Mouse (Mus musculus) myocyte (in vitro differentiated cells): ENCODE data around the gene Mogat2. TPM values are rescaled to one million over a fixed set of nuclear protein-coding genes. Genes with fewer than 3 reads are reported as not detected.

ENCODE experiments used
- H3K27me3 ChIP-seq: one replicate; pipeline ENCODE4 v1.6.1; 2011; ENCODE audit not compliant: control insufficient read depth, insufficient read depth, insufficient read length
- H3K36me3 ChIP-seq: one replicate; pipeline ENCODE4 v1.6.1; 2011; ENCODE audit not compliant: control insufficient read depth, insufficient read depth
- H3K4me2 ChIP-seq: one replicate; pipeline ENCODE4 v1.6.1; 2011; ENCODE audit warnings: low read depth, control low read depth
- H3K4me3 ChIP-seq: one replicate; pipeline ENCODE4 v1.5.1; 2011; ENCODE audit warnings: mild to moderate bottlenecking, control low read depth, moderate library complexity
- H3K79me2 ChIP-seq: one replicate; pipeline ENCODE4 v1.6.1; 2011; ENCODE audit not compliant: control insufficient read depth, insufficient read depth
- H3ac ChIP-seq: one replicate; pipeline ENCODE4 v1.6.1; 2011; ENCODE audit not compliant: control insufficient read depth, insufficient read length
- CEBPB ChIP-seq: IDR thresholded peaks from 2 replicates; pipeline ENCODE4 v1.6.1; 2011; ENCODE audit warnings: mild to moderate bottlenecking, moderate library complexity; ENCODE audit not compliant: poor library complexity, insufficient read depth, severe bottlenecking
- E2F4 ChIP-seq: IDR thresholded peaks from one replicate; pipeline ENCODE4 v1.6.1; 2011; ENCODE audit warnings: mild to moderate bottlenecking, control low read depth, moderate library complexity; ENCODE audit not compliant: insufficient read depth
- MAX ChIP-seq: IDR thresholded peaks from one replicate; pipeline ENCODE4 v1.6.1; 2011; ENCODE audit warnings: low read depth, mild to moderate bottlenecking, control low read depth
- MYOD1 ChIP-seq, 3 experiments: IDR thresholded peaks; one replicate each; pipeline ENCODE4 v1.6.1; 2011; ENCODE audit warnings: control low read depth in 2 of 3, low read depth in 2 of 3, mild to moderate bottlenecking in 2 of 3, moderate library complexity in 1 of 3; ENCODE audit not compliant: insufficient read length in 2 of 3, control insufficient read depth in 1 of 3
- MYOG ChIP-seq, 3 experiments: IDR thresholded peaks; one replicate each; pipeline ENCODE4 v1.6.1; 2011; ENCODE audit warnings: control low read depth in 2 of 3, low read depth in 2 of 3, mild to moderate bottlenecking in 2 of 3; ENCODE audit not compliant: insufficient read length in 2 of 3, control insufficient read depth in 1 of 3, insufficient read depth in 1 of 3
- POLR2A ChIP-seq: IDR thresholded peaks from one replicate; pipeline ENCODE4 v1.6.1; 2011; ENCODE audit warnings: low read depth, mild to moderate bottlenecking, control low read depth, moderate library complexity; ENCODE audit not compliant: insufficient read length
- POLR2AphosphoS2 ChIP-seq: IDR thresholded peaks from one replicate; pipeline ENCODE4 v1.6.1; 2011; ENCODE audit warnings: low read depth, control low read depth; ENCODE audit not compliant: insufficient read length
- REST ChIP-seq: IDR thresholded peaks from one replicate; pipeline ENCODE4 v1.6.1; 2011; ENCODE audit warnings: mild to moderate bottlenecking, control low read depth, moderate library complexity; ENCODE audit not compliant: insufficient read depth, insufficient read length
- SRF ChIP-seq: IDR thresholded peaks from one replicate; pipeline ENCODE4 v1.6.1; 2011; ENCODE audit warnings: low read depth; ENCODE audit not compliant: control insufficient read depth, insufficient read length
- TCF12 ChIP-seq: IDR thresholded peaks from one replicate; pipeline ENCODE4 v1.6.1; 2011; ENCODE audit warnings: mild to moderate bottlenecking, control low read depth; ENCODE audit not compliant: poor library complexity, insufficient read depth, severe bottlenecking
- TCF3 ChIP-seq: IDR thresholded peaks from one replicate; pipeline ENCODE4 v1.6.1; 2011; ENCODE audit warnings: low read depth, control low read depth; ENCODE audit not compliant: insufficient read length
- USF1 ChIP-seq: IDR thresholded peaks from one replicate; pipeline ENCODE4 v1.6.1; 2011; ENCODE audit warnings: low read depth, mild to moderate bottlenecking, control low read depth, moderate library complexity
- polyA plus RNA-seq: library from polyadenylated mRNA; unstranded; fragments of >200 nt; fragmentation: generic; extraction: Trizol; gene quantifications from one replicate; pipeline ENCODE4 v1.2.1, GENCODE M21; 2012; ENCODE audit warnings: missing spikeins

Mogat2 gene
- polyA plus RNA-seq, 1 experiment, result 1.9 TPM

- no peaks in the 10 kb centered on the region for H3K79me2 ChIP-seq
- no peak overlapping the region for H3K4me2 ChIP-seq
- no peak for TF ChIP-seq POLR2AphosphoS2
- no peak overlapping the region for H3ac ChIP-seq
- H3K36me3 ChIP-seq, result no peaks in the 10 kb centered on the region
- peaks cover 4% of the 10 kb centered on the region for H3K27me3 ChIP-seq
- no peak overlapping the region for H3K4me3 ChIP-seq
Observed at GRCm38 (mm10) chr7:99202163-99202562, 36.3 kb downstream of the Mogat2 start.

- TF ChIP-seq TCF3 (no peak), SRF (no peak), E2F4 (no peak), REST (no peak), MYOD1 (IDR thresholded peaks at IDR 0.05; ENCODE audit: control insufficient read depth in 1 of 3, insufficient read length in 2 of 3, low read depth in 2 of 3) (no peak), USF1 (no peak), MAX (no peak)
- Histone ChIP-seq H3ac (no peak overlapping the region), H3K36me3 (no peaks in the 10 kb centered on the region), H3K27me3 (peaks cover 4% of the 10 kb centered on the region), H3K4me3 (no peak overlapping the region), H3K79me2 (no peaks in the 10 kb centered on the region), H3K4me2 (no peak overlapping the region)
Observed at GRCm38 (mm10) chr7:99200290-99200689, 38.1 kb downstream of the Mogat2 start.

- no peak overlapping the region for H3K4me3 ChIP-seq
- no peaks in the 10 kb centered on the region for H3K36me3 ChIP-seq
- TF ChIP-seq TCF12, result no peak
- TF ChIP-seq POLR2A, result no peak
- no peak for TF ChIP-seq MYOG (IDR thresholded peaks at IDR 0.05; ENCODE audit: control insufficient read depth in 1 of 3, insufficient read depth in 1 of 3, insufficient read length in 2 of 3, low read depth in 2 of 3)
- TF ChIP-seq USF1, result no peak
- TF ChIP-seq TCF3, result no peak
- TF ChIP-seq POLR2AphosphoS2, result no peak
- TF ChIP-seq CEBPB, result no peak
- TF ChIP-seq E2F4, result no peak
- TF ChIP-seq MYOD1 (IDR thresholded peaks at IDR 0.05; ENCODE audit: control insufficient read depth in 1 of 3, insufficient read length in 2 of 3, low read depth in 2 of 3), result no peak
- no peak for TF ChIP-seq SRF
- TF ChIP-seq MAX, result no peak
- no peak for TF ChIP-seq REST
- peaks cover 4% of the 10 kb centered on the region for H3K27me3 ChIP-seq
- H3ac ChIP-seq, result no peak overlapping the region
- no peaks in the 10 kb centered on the region for H3K79me2 ChIP-seq
- no peak overlapping the region for H3K4me2 ChIP-seq
Observed at GRCm38 (mm10) chr7:99199451-99200175, 38.8 kb downstream of the Mogat2 start.

DNA sequence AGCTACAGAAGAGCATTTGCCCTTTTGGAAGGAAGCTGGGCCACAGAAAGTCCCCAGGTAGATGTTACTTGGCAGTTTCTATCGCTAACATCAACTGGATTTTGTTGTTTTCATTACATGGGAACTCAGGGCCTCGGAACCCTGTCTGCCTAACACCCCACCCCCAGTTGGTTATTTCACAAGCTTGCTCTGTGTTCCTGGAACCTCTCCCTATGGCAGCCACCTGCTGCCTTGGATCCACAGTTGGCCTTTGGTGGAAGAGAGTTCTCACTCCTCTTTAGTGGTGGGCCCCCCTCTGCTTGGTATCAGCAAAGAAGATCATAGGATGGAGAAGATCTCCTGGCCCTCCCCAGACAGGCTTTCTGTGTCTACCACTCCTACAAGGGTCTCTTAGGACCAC lies 39.6 kb downstream of the Mogat2 start:
- TF ChIP-seq MAX (no peak), POLR2A (no peak), MYOD1 (IDR thresholded peaks at IDR 0.05; ENCODE audit: control insufficient read depth in 1 of 3, insufficient read length in 2 of 3, low read depth in 2 of 3) (no peak), E2F4 (no peak), POLR2AphosphoS2 (no peak), CEBPB (no peak), TCF3 (no peak), SRF (no peak), MYOG (IDR thresholded peaks at IDR 0.05; ENCODE audit: control insufficient read depth in 1 of 3, insufficient read depth in 1 of 3, insufficient read length in 2 of 3, low read depth in 2 of 3) (no peak), TCF12 (no peak), USF1 (no peak), REST (no peak)
- Histone ChIP-seq H3K79me2 (no peaks in the 10 kb centered on the region), H3K4me2 (no peak overlapping the region), H3K27me3 (peaks cover 4% of the 10 kb centered on the region), H3K4me3 (no peak overlapping the region), H3ac (no peak overlapping the region), H3K36me3 (no peaks in the 10 kb centered on the region)

DNA sequence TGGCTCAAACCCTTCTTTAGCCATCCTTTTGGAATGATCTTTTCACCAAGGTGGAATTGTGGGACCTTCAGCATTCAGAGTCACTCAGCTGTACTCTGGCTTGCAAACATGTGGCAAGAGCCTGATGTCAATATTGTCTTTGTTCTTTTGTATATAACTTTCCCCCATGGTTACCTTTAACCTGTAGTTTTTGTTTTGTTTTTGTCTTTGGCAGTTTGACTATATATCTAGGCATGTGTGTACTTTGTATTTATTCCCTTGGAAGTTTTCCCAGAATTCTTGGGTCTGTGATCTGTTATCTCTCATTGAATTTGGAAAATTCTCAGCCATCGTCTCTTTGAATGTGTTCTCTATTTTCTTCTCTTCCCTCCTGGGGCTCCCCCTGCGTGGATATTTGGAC lies 43.9 kb downstream of the Mogat2 start:
- TF ChIP-seq SRF, result no peak
- TF ChIP-seq MYOD1 (IDR thresholded peaks at IDR 0.05; ENCODE audit: control insufficient read depth in 1 of 3, insufficient read length in 2 of 3, low read depth in 2 of 3), result no peak
- Histone ChIP-seq H3K4me2 (no peak overlapping the region), H3K27me3 (peaks cover 4% of the 10 kb centered on the region)

More for the DNA sequence above, 43.9 kb downstream of the Mogat2 start:
- no peak overlapping the region for H3ac ChIP-seq
- no peaks in the 10 kb centered on the region for H3K36me3 ChIP-seq
- no peaks in the 10 kb centered on the region for H3K79me2 ChIP-seq
- H3K4me3 ChIP-seq, result no peak overlapping the region
